Mouse (Mus musculus): Measurements from ENCODE around the gene Hdac8. TPM values are rescaled to one million over a fixed set of nuclear protein-coding genes. Genes with fewer than 3 reads are reported as not detected.

Gene Hdac8
- polyA plus RNA-seq, 1 experiment from 2014 or later: 2.6 TPM

DNA sequence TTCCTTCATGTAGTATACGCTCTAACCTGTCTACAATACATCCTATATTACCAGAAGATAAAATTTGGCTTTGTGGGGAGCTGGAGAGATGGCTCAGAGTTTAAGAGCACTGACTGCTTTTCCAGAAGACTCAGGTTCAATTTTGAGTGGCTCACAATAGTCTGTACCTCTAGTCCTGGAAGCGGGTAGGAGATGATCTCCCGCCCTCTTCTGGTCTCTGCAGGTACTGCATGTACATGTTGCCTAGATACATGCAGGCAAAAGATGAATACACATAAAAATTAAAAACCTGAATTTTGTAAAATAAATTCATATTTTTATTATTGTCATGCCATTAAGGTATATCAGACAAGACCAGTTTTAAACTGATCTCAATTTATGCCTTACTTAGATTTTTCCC lies 28.4 kb downstream of the Hdac8 start:
- Histone ChIP-seq H3K9me3 (ENCODE audit: control insufficient read depth, low read length) (no peaks in the 10 kb centered on the region), H3K27ac (ENCODE audit: low read depth, low read length) (no peak overlapping the region), H3K4me1 (replicated peaks; ENCODE audit: control insufficient read depth, insufficient read depth, low read length) (no peaks in the 10 kb centered on the region), H3K4me2 (ENCODE audit: low read depth, low read length, severe bottlenecking) (no peak overlapping the region), H3K36me3 (ENCODE audit: control insufficient read depth, insufficient read depth, low read length) (no peaks in the 10 kb centered on the region), H3K9ac (ENCODE audit: low read length) (no peak overlapping the region), H3K4me3 (ENCODE audit: low read depth, low read length) (no peak overlapping the region), H3K27me3 (ENCODE audit: control insufficient read depth, insufficient read depth, low read length) (no peaks in the 10 kb centered on the region; the same call in 1 of the 2 replicates)
- DNase-seq (ENCODE audit: low spot score) (peak; percentile 78), ATAC-seq (replicated peaks; ENCODE audit: low FRiP score) (no peak)
- WGBS: 29% methylated on average over 3 of the region's 3 CpGs

DNA sequence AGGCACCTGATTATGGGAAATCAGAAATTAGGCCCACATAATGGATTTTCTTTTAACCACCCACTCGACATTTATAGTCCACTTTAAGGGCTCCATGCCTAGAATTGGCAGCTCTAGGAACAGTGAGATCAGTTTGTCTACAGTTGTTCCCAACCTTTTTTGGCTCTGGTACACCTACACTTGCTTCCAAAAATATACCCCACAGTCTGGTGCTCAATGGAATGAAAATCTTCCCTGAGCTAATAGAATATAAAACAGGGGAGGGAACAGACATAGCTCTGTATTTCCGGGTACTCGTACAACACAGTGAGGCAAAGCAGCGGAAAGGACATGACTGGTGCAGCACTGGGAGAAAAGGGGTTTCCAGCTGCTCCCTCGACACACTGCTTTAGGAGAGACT lies 29.6 kb downstream of the Hdac8 start:
- H3K27me3 ChIP-seq (ENCODE audit: control insufficient read depth, insufficient read depth, low read length): peaks cover 2% of the 10 kb centered on the region; the same call in 1 of the 2 replicates
- no peak overlapping the region for H3K9ac ChIP-seq (ENCODE audit: low read length)
- no peak overlapping the region for H3K4me3 ChIP-seq (ENCODE audit: low read depth, low read length)
- DNase-seq (ENCODE audit: low spot score): no peak
- H3K4me1 ChIP-seq (replicated peaks; ENCODE audit: control insufficient read depth, insufficient read depth, low read length): no peaks in the 10 kb centered on the region
- H3K9me3 ChIP-seq (ENCODE audit: control insufficient read depth, low read length): no peaks in the 10 kb centered on the region
- 84% methylated on average over 5 of the region's 5 CpGs for WGBS
- no peak for ATAC-seq (replicated peaks; ENCODE audit: low FRiP score)
- H3K4me2 ChIP-seq (ENCODE audit: low read depth, low read length, severe bottlenecking): no peak overlapping the region
- H3K36me3 ChIP-seq (ENCODE audit: control insufficient read depth, insufficient read depth, low read length): no peaks in the 10 kb centered on the region
- H3K27ac ChIP-seq (ENCODE audit: low read depth, low read length): no peak overlapping the region

DNA sequence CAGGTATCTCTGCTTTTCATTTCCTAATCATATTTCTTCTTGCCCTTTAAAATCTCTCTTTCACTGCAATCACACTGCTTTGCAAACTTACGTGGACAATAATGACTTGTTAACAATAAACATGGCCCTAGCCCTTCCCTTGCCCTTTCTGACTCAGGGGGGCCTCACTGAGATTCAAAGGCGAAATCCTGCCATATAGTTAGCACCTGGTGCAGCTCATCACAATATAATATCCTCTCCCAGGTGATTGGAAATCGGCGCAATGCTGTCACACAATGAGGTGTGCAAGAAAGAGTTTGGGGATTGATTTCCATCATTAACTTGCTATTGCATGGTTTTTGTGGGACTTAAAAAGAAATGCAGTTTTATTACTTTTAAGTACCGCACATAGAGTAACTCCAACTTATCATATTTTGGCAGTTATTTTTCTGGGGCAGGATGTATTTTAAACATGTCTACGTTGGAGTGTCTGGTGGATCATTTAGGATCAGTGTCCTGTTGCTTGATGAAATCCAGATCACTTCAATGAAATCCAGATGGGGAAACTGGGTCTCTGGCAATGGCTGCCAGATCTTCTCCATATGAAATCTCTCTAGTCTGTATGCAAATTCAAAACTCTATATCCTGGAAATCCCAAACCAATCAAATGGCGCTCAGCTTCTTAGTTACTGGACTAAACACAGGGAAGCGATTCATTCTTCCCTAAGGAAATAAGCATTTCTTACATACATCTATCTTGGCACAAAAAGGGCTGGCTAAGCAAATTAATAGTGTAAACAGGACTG lies 86.6 kb downstream of the Hdac8 start:
- no peaks in the 10 kb centered on the region for H3K9me3 ChIP-seq (ENCODE audit: control insufficient read depth, low read length)
- H3K9ac ChIP-seq (ENCODE audit: low read length): no peak overlapping the region
- no peak for ATAC-seq (replicated peaks; ENCODE audit: low FRiP score)
- no peak overlapping the region for H3K4me2 ChIP-seq (ENCODE audit: low read depth, low read length, severe bottlenecking)
- peaks cover 10% of the 10 kb centered on the region for H3K27me3 ChIP-seq (ENCODE audit: control insufficient read depth, insufficient read depth, low read length)
- H3K36me3 ChIP-seq (ENCODE audit: control insufficient read depth, insufficient read depth, low read length): no peaks in the 10 kb centered on the region
- 82% methylated on average over 8 of the region's 8 CpGs for WGBS
- H3K27ac ChIP-seq (ENCODE audit: low read depth, low read length): no peak overlapping the region
- no peaks in the 10 kb centered on the region for H3K4me1 ChIP-seq (replicated peaks; ENCODE audit: control insufficient read depth, insufficient read depth, low read length)
- no peak for DNase-seq (ENCODE audit: low spot score)
- H3K4me3 ChIP-seq (ENCODE audit: low read depth, low read length): no peak overlapping the region

DNA sequence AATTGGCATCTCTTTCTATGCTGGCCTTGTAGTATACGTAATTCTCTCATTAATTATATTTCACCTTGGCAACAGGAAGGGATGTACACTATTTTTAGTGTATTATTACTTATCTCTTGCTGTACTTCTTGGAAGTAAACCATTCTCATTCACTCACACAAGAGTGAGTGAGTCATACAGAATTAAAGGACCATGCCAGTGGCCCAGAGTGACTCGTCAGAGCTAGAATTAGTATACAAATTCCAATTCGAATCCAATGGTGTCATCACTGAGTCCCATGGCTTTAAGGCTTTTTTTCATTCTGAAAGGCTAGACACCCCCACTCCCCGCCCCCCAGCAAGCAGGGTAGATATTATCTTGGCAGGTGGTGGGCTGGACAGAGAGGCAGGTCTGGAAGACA lies 88.2 kb downstream of the Hdac8 start:
- Histone ChIP-seq H3K4me2 (ENCODE audit: low read depth, low read length, severe bottlenecking) (no peak overlapping the region), H3K4me1 (replicated peaks; ENCODE audit: control insufficient read depth, insufficient read depth, low read length) (no peaks in the 10 kb centered on the region), H3K27ac (ENCODE audit: low read depth, low read length) (no peak overlapping the region), H3K36me3 (ENCODE audit: control insufficient read depth, insufficient read depth, low read length) (no peaks in the 10 kb centered on the region), H3K27me3 (ENCODE audit: control insufficient read depth, insufficient read depth, low read length) (peaks cover 10% of the 10 kb centered on the region), H3K9ac (ENCODE audit: low read length) (no peak overlapping the region), H3K4me3 (ENCODE audit: low read depth, low read length) (no peak overlapping the region), H3K9me3 (ENCODE audit: control insufficient read depth, low read length) (no peaks in the 10 kb centered on the region)
- no peak for DNase-seq (ENCODE audit: low spot score)
- no peak for ATAC-seq (replicated peaks; ENCODE audit: low FRiP score)
- 68% methylated on average over 4 of the region's 4 CpGs for WGBS

DNA sequence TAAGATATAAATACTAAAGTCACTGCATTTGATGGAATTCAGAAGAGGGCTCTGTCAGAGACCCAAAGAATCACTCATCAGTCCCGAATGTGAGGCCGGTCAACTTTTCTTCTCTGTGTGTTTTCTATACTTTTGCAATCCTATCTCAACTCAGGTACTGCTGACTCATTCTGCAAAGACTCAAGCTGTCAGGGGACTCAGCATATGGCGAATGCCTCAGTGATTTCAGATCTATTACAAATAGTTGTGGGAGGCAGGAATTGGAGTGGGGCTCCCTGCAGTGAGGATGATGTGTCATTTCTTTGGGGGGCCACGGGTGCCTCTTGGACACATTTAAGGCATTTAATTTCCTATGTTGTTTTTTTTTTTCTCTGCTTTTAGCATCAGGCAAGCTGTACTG lies 88.8 kb downstream of the Hdac8 start:
- WGBS: 61% methylated on average over 4 of the region's 4 CpGs

DNA sequence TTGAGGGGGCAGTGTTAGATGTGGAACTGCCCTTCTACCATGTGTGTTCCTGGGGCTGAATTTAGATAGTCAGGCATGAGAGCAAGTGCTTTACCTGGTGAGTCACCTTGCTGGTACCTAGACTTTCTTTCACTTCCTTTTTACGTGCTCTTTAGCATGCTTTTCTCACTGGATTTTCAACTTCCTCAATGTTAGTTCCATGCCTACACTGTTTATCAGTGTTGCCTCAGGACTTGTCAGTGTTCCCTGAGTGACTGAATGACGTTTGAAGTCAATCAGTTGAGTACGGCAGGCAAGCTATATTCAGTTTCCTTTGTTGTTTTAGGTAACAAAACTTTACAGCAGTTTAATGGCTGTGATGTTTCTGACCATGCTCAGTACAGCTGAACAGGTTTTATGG lies 120.4 kb downstream of the Hdac8 start:
- 82% methylated on average over 3 of the region's 3 CpGs for WGBS
- DNase-seq (ENCODE audit: low spot score) (no peak), ATAC-seq (replicated peaks; ENCODE audit: low FRiP score) (no peak)
- Histone ChIP-seq H3K4me2 (ENCODE audit: low read depth, low read length, severe bottlenecking) (no peak overlapping the region), H3K27me3 (ENCODE audit: control insufficient read depth, insufficient read depth, low read length) (no peaks in the 10 kb centered on the region; the same call in none of the 2 replicates), H3K36me3 (ENCODE audit: control insufficient read depth, insufficient read depth, low read length) (no peaks in the 10 kb centered on the region), H3K4me3 (ENCODE audit: low read depth, low read length) (no peak overlapping the region), H3K27ac (ENCODE audit: low read depth, low read length) (no peak overlapping the region), H3K9me3 (ENCODE audit: control insufficient read depth, low read length) (no peaks in the 10 kb centered on the region), H3K9ac (ENCODE audit: low read length) (no peak overlapping the region), H3K4me1 (replicated peaks; ENCODE audit: control insufficient read depth, insufficient read depth, low read length) (no peaks in the 10 kb centered on the region)

More for the DNA sequence above, 88.8 kb downstream of the Hdac8 start:
- Histone ChIP-seq H3K4me3 (ENCODE audit: low read depth, low read length) (no peak overlapping the region), H3K9me3 (ENCODE audit: control insufficient read depth, low read length) (no peaks in the 10 kb centered on the region), H3K36me3 (ENCODE audit: control insufficient read depth, insufficient read depth, low read length) (no peaks in the 10 kb centered on the region), H3K27me3 (ENCODE audit: control insufficient read depth, insufficient read depth, low read length) (peaks cover 10% of the 10 kb centered on the region), H3K4me2 (ENCODE audit: low read depth, low read length, severe bottlenecking) (no peak overlapping the region), H3K9ac (ENCODE audit: low read length) (no peak overlapping the region), H3K4me1 (replicated peaks; ENCODE audit: control insufficient read depth, insufficient read depth, low read length) (no peaks in the 10 kb centered on the region), H3K27ac (ENCODE audit: low read depth, low read length) (no peak overlapping the region)
- DNase-seq (ENCODE audit: low spot score): no peak
- no peak for ATAC-seq (replicated peaks; ENCODE audit: low FRiP score)

DNA sequence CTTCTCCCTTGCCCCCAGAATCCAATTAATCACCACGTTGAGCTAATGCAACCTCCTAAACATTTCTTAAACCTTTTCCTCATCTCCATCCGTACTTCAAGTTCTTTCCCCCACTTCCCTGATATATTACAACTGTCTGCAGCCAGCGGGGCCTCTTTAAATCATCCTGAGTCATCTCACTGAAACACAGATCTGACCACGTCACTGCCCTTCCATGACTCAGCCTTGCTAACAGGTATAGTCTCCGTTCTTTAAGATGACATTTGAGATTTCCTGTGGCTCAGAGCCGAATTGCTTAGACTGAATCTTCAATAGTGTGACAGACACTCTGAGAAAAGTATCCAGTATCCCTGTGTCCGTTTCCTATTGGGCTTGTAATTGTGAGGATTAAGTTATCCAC lies 122.0 kb downstream of the Hdac8 start:
- WGBS: 73% methylated on average over 7 of the region's 7 CpGs
- no peak overlapping the region for H3K27ac ChIP-seq (ENCODE audit: low read depth, low read length)
- H3K4me3 ChIP-seq (ENCODE audit: low read depth, low read length): no peak overlapping the region
- no peak for DNase-seq (ENCODE audit: low spot score)
- H3K27me3 ChIP-seq (ENCODE audit: control insufficient read depth, insufficient read depth, low read length): no peaks in the 10 kb centered on the region; the same call in none of the 2 replicates
- no peaks in the 10 kb centered on the region for H3K4me1 ChIP-seq (replicated peaks; ENCODE audit: control insufficient read depth, insufficient read depth, low read length)
- no peak overlapping the region for H3K4me2 ChIP-seq (ENCODE audit: low read depth, low read length, severe bottlenecking)
- no peaks in the 10 kb centered on the region for H3K36me3 ChIP-seq (ENCODE audit: control insufficient read depth, insufficient read depth, low read length)
- H3K9me3 ChIP-seq (ENCODE audit: control insufficient read depth, low read length): no peaks in the 10 kb centered on the region
- H3K9ac ChIP-seq (ENCODE audit: low read length): no peak overlapping the region
- no peak for ATAC-seq (replicated peaks; ENCODE audit: low FRiP score)

DNA sequence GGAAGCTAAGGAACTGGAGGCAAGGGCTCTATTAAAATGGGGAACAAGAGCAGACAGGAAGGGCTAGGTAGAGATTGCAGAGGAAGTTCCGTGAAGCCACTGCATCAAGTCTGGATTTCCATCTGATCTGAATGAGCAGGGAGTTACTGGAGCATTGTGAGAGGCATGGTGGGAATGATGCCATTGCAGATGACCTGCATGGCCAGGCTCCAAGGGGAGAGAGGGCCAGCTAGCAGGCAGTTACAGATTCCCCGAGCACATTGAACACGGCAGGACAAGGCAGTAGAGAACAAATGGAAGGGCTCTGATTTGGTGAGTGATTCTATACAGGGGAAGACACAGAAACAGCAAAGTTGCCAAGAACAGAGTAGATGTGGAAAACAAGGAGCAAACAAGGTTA lies 138.6 kb downstream of the Hdac8 start:
- Histone ChIP-seq H3K9ac (ENCODE audit: low read length) (no peak overlapping the region), H3K27me3 (ENCODE audit: control insufficient read depth, insufficient read depth, low read length) (peaks cover 4% of the 10 kb centered on the region), H3K4me3 (ENCODE audit: low read depth, low read length) (no peak overlapping the region), H3K27ac (ENCODE audit: low read depth, low read length) (no peak overlapping the region), H3K4me1 (replicated peaks; ENCODE audit: control insufficient read depth, insufficient read depth, low read length) (no peaks in the 10 kb centered on the region), H3K4me2 (ENCODE audit: low read depth, low read length, severe bottlenecking) (no peak overlapping the region), H3K9me3 (ENCODE audit: control insufficient read depth, low read length) (no peaks in the 10 kb centered on the region), H3K36me3 (ENCODE audit: control insufficient read depth, insufficient read depth, low read length) (no peaks in the 10 kb centered on the region)
- 94% methylated on average over 3 of the region's 3 CpGs for WGBS
- ATAC-seq (replicated peaks; ENCODE audit: low FRiP score) (no peak), DNase-seq (ENCODE audit: low spot score) (no peak)

DNA sequence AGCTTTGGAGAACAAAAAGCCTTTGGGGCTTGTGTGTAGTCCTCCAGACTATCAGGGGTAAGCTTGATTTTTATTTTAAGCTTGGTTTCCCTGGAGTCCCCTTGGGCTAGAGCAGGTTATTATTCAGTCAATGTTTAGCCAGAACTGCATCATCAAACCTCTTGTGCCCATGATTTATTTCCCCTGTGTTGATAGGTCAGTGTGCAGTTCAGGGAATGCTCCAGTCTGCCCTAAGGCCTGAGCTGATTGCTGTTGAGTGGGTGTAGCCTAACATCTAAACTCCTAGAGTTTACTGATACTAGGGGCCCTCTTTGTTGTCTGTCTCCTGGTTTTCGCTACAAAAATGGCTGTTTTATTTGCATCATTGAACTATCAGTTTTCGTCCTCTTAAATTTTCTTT lies 142.9 kb downstream of the Hdac8 start:
- no peak overlapping the region for H3K4me2 ChIP-seq (ENCODE audit: low read depth, low read length, severe bottlenecking)
- no peak overlapping the region for H3K9ac ChIP-seq (ENCODE audit: low read length)
- no peaks in the 10 kb centered on the region for H3K4me1 ChIP-seq (replicated peaks; ENCODE audit: control insufficient read depth, insufficient read depth, low read length)
- no peak for ATAC-seq (replicated peaks; ENCODE audit: low FRiP score)
- WGBS: 92% methylated on average over 2 of the region's 2 CpGs
- DNase-seq (ENCODE audit: low spot score): no peak
- no peaks in the 10 kb centered on the region; the same call in 1 of the 2 replicates for H3K27me3 ChIP-seq (ENCODE audit: control insufficient read depth, insufficient read depth, low read length)
- no peaks in the 10 kb centered on the region for H3K9me3 ChIP-seq (ENCODE audit: control insufficient read depth, low read length)
- no peak overlapping the region for H3K4me3 ChIP-seq (ENCODE audit: low read depth, low read length)
- no peaks in the 10 kb centered on the region for H3K36me3 ChIP-seq (ENCODE audit: control insufficient read depth, insufficient read depth, low read length)
- H3K27ac ChIP-seq (ENCODE audit: low read depth, low read length): no peak overlapping the region

Measured in forebrain, embryonic 11.5 days (tissue).